Mouse (Mus musculus): ENCODE measurements at regions not wholly inside any gene's neighbourhood (a gene's known extent, or its start where the extent isn't known, plus 50 kb on each side); places are given as distances from the start of the nearest gene placed in this dataset.

DNA sequence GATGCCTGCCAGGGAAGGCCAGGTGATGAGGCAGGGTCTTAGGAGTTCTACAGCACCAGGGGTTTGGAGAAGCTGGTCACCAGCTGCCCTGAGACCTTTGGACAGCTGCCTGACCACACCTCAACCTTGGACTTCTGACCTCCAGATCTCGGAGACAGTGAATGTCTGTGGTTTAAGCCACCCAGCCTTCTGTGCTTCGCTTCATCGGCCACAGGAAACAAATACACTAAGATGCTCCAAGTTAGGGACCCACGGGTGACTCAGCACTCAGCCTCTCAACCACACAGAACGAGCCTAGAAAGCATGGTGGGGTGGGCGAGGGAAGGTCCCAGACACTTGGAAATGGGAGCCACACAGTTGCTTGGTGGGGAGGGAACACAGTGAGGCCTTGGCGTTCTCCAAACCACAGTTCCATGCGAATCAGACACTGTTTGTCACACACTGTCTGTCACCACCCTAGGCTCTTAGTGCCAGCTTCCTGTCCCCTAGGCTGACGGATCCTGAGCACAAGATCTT is 66.5 kb downstream of the Sik1 start:
- TF ChIP-seq CTCF (IDR thresholded peaks at IDR 0.05; ENCODE audit: low read depth) (no peak), EP300 (optimal IDR thresholded peaks at IDR 0.05) (no peak)
